Mouse (Mus musculus): ENCODE measurements around the gene Tspan11. TPM values are rescaled to one million over a fixed set of nuclear protein-coding genes. Genes with fewer than 3 reads are reported as not detected.

Tspan11 gene
- total RNA-seq (2021): 10 to 100 TPM in 1 of 2 experiments, 1 to 10 TPM in 1; 6.6 to 11.6 TPM
- long read RNA-seq, experiment 1, full-length matches to known transcripts: 10 of 17 reads
- long read RNA-seq, experiment 1, partial matches to known transcripts: 6 of 17 reads
- long read RNA-seq, experiment 1, other reads (novel, unspliced or antisense): 1 of 17 reads
- long read RNA-seq, experiment 2, full-length matches to known transcripts: 5 of 8 reads
- long read RNA-seq, experiment 2, partial matches to known transcripts: 0 of 8 reads
- long read RNA-seq, experiment 2, other reads (novel, unspliced or antisense): 3 of 8 reads

GRCm38 (mm10) chr6:127887511-127888421 is at the start of gene Tspan11:
TSS of gene Tspan11 (plus strand) at chr6:127887589.
- no peak for TF ChIP-seq CTCF (IDR thresholded peaks at IDR 0.05)
- DNase-seq (ENCODE audit: extremely low spot score in 1 of 2, low spot score in 2 of 2): peak; percentile 27 to 35

DNA sequence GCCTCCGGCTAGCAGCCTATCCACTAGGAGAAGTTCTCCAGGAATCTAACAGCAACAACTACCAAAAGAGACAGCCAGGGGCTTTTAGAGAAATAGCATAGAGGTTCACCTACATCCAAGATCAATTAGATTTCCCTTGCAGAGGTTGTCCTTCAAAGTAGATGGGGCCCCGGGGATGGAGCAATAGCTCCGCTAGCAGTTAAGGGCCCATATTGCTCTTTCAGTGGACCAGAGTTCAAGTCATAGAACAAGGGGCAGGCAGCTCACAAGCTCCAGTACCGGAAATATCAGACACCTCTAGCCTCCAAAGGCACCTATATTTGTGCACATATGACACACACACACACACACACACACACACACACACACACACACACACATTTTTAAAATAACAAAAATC is 49.5 kb upstream of the Tspan11 start:
- H3K27ac ChIP-seq: no peak overlapping the region

More at GRCm38 (mm10) chr6:127887511-127888421, at the start of gene Tspan11:
- peak within 1 kb of the TSS; percentile 54 for H3K4me3 ChIP-seq
- peak within 1 kb of the TSS; percentile 68 for H3K27ac ChIP-seq
- intact Hi-C loops (cut with DNase I): no loop called here

DNA sequence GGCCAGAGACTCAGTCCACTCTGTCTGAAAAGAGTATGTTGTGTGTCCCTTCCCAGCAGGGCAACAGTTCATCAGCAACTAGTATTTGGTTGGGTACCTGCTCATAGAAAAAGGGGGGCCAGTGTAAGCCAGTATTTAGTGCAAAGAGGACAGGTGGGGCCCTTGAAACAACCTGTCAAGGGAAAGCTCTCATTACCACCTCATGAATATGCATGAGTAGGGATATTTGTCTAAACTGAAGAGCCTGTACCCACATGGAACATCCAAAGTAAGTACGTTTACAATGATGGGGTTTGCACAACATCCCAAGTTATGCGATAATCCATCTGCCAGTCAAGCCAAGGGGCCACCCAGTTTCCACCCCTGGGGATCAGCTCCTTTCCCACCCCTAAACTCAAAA is 47.9 kb upstream of the Tspan11 start:
- intact Hi-C loops (cut with DNase I): no loop called here

More for the DNA sequence above, 49.5 kb upstream of the Tspan11 start:
- intact Hi-C loops (cut with DNase I): no loop called here
- H3K4me3 ChIP-seq: no peak overlapping the region
- no peak for DNase-seq (ENCODE audit: extremely low spot score in 1 of 2, low spot score in 2 of 2)
- TF ChIP-seq CTCF (IDR thresholded peaks at IDR 0.05): no peak

DNA sequence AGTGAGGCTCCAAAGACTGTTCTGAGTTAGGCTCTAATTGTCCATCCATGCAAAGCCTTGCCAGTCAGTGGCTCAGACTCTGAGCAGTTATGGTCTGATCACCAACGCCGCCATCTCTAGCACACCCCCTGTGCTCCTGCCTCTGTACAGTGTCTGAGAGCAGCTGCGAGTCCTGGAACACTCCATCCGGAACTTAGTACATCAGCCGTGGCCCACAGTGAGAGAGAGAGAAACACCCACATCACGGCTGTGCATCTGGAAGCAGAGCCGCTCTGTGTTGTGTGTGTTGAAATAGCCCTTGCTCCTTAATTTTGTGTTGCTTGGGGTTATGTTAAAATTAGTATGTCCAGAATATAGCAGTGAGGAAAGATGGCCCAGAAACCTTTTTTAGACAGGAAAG is 47.2 kb upstream of the Tspan11 start:
- intact Hi-C loops (cut with DNase I): loop anchor here (1.0 to 2.0 kb wide), 4 partner anchors 62 to 177 kb away; partner anchors contain the start of gene Prmt8
- H3K4me3 ChIP-seq: no peak overlapping the region
- no peak for TF ChIP-seq CTCF (IDR thresholded peaks at IDR 0.05)
- no peak overlapping the region; the same call in 1 of the 2 replicates for H3K27ac ChIP-seq
- peak; percentile 15 to 49 for DNase-seq (ENCODE audit: extremely low spot score in 1 of 2, low spot score in 2 of 2)

More for the DNA sequence above, 47.9 kb upstream of the Tspan11 start:
- no peak for DNase-seq (ENCODE audit: extremely low spot score in 1 of 2, low spot score in 2 of 2)
- no peak overlapping the region for H3K4me3 ChIP-seq
- no peak for TF ChIP-seq CTCF (IDR thresholded peaks at IDR 0.05)
- H3K27ac ChIP-seq: no peak overlapping the region

DNA sequence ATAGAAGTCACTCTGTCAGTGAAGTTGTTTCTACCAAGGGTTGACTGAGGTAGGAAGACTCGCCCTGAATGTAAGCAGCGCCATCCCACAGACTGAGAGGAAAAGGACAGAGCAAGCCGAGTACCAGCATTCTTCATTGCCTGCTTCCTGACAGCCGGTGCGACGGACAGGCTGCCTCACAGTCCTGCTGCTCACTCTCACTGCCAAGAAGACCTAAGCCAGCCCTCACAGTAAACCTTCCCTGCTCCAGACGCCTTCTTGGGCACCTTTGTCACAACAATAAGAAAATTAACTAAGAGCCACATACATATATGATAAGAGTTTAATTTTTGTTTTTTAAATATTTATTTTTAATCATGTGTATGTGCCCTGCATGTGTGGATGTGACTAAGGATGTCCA is 46.1 kb upstream of the Tspan11 start:
- Histone ChIP-seq H3K27ac (no peak overlapping the region), H3K4me3 (no peak overlapping the region)
- intact Hi-C loops (cut with DNase I): loop anchor here (2.0 kb wide), 2 partner anchors 73 to 85 kb away; partner anchors contain the start of gene Prmt8
- DNase-seq (ENCODE audit: extremely low spot score in 1 of 2, low spot score in 2 of 2): no peak
- TF ChIP-seq CTCF (IDR thresholded peaks at IDR 0.05): no peak

DNA sequence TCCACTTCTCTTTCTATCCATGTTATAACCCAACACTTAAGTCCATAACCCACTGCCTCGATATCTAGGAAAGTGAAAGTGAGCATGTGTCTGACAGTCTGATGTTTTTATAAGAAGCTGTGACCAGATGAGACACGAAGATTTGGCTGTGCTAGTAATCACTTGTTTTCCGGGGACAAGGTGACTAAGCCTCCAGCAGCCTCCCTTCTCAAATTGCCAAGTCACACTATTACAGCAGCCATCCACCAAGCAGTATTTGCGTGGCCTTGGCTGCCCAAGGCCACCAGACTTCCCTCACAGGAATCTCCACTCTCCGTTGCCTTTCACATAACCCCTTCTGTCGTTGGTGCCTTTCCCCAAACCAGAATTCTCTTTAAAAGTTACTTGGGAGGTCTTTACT is 40.9 kb upstream of the Tspan11 start:
- intact Hi-C loops (cut with DNase I): no loop called here
- TF ChIP-seq CTCF (IDR thresholded peaks at IDR 0.05): no peak
- DNase-seq (ENCODE audit: extremely low spot score in 1 of 2, low spot score in 2 of 2): no peak

GRCm38 (mm10) chr6:127849496-127849895 is 37.9 kb upstream of the Tspan11 start:
- H3K4me3 ChIP-seq: no peak overlapping the region
- DNase-seq (ENCODE audit: extremely low spot score in 1 of 2, low spot score in 2 of 2): no peak
- TF ChIP-seq CTCF (IDR thresholded peaks at IDR 0.05): no peak
- intact Hi-C loops (cut with DNase I): no loop called here
- no peak overlapping the region for H3K27ac ChIP-seq

More for the DNA sequence above, 40.9 kb upstream of the Tspan11 start:
- Histone ChIP-seq H3K27ac (no peak overlapping the region), H3K4me3 (no peak overlapping the region)

- TF ChIP-seq CTCF (IDR thresholded peaks at IDR 0.05): no peak
- no peak overlapping the region for H3K4me3 ChIP-seq
- intact Hi-C loops (cut with DNase I): loop anchor here (1.0 kb wide), 2 partner anchors 51 to 81 kb away; no protein-coding TSS in a partner anchor
- no peak overlapping the region; the same call in 1 of the 2 replicates for H3K27ac ChIP-seq
- DNase-seq (ENCODE audit: extremely low spot score in 1 of 2, low spot score in 2 of 2): peak in 1 of 2 experiments; percentile 22
These were observed 35.8 kb upstream of the Tspan11 start for GRCm38 (mm10) chr6:127851611-127852010.

- intact Hi-C loops (cut with DNase I): no loop called here
- no peak for DNase-seq (ENCODE audit: extremely low spot score in 1 of 2, low spot score in 2 of 2)
These were observed 34.1 kb upstream of the Tspan11 start for GRCm38 (mm10) chr6:127853241-127853640.

GRCm38 (mm10) chr6:127853771-127854687 is 33.4 kb upstream of the Tspan11 start:
- peak overlapping the region; percentile 24 for H3K27ac ChIP-seq
- no peak for TF ChIP-seq CTCF (IDR thresholded peaks at IDR 0.05)
- DNase-seq (ENCODE audit: extremely low spot score in 1 of 2, low spot score in 2 of 2): no peak
- H3K4me3 ChIP-seq: no peak overlapping the region
- intact Hi-C loops (cut with DNase I): no loop called here

More at GRCm38 (mm10) chr6:127853241-127853640, 34.1 kb upstream of the Tspan11 start:
- TF ChIP-seq CTCF (IDR thresholded peaks at IDR 0.05): no peak
- H3K4me3 ChIP-seq: no peak overlapping the region
- peak overlapping the region; percentile 40 for H3K27ac ChIP-seq

GRCm38 (mm10) chr6:127854688-127855013 is 32.7 kb upstream of the Tspan11 start:
- H3K27ac ChIP-seq: no peak overlapping the region
- no peak for DNase-seq (ENCODE audit: extremely low spot score in 1 of 2, low spot score in 2 of 2)
- no peak overlapping the region for H3K4me3 ChIP-seq
- TF ChIP-seq CTCF (IDR thresholded peaks at IDR 0.05): no peak
- intact Hi-C loops (cut with DNase I): no loop called here
